Mouse (Mus musculus) c-Kit-negative CD71-positive TER-119-positive erythroid progenitor cells, embryonic 14.5 days (primary cell): ENCODE data around the gene Ppcdc.
A peak's percentile ranks its signal among the peaks of the same experiment; 100 is the strongest.

Experiments used
- DNase-seq: peaks from one replicate; pipeline ENCODE4 v3.0.0-alpha.2; 2013; ENCODE audit warnings: low read depth, low spot score

Gene Ppcdc

GRCm38 (mm10) chr9:57354377-57355183, 85.3 kb downstream of the Ppcdc start:
- no peak for DNase-seq

GRCm38 (mm10) chr9:57351277-57351676, 88.6 kb downstream of the Ppcdc start:
- peak; percentile 45 for DNase-seq

GRCm38 (mm10) chr9:57345902-57346301, 94.0 kb downstream of the Ppcdc start:
- no peak for DNase-seq

- no peak for DNase-seq
These were observed 96.2 kb downstream of the Ppcdc start for GRCm38 (mm10) chr9:57343752-57344151.

- DNase-seq = no peak
These were observed 96.9 kb downstream of the Ppcdc start for GRCm38 (mm10) chr9:57342906-57343474.

- no peak for DNase-seq
These were observed 97.7 kb downstream of the Ppcdc start for GRCm38 (mm10) chr9:57342186-57342585.

- DNase-seq = no peak
These were observed 99.6 kb downstream of the Ppcdc start for GRCm38 (mm10) chr9:57340361-57340760.

- no peak for DNase-seq
These were observed 100.2 kb downstream of the Ppcdc start for GRCm38 (mm10) chr9:57339577-57340210.

GRCm38 (mm10) chr9:57338706-57339105, 101.2 kb downstream of the Ppcdc start:
- DNase-seq = no peak
